Mouse (Mus musculus) brain, embryonic 14.5 days (tissue): ENCODE measurements at regions not wholly inside any gene's neighbourhood (a gene's known extent, or its start where the extent isn't known, plus 50 kb on each side); places are given as distances from the start of the nearest gene placed in this dataset.

Source experiments
- DNase-seq: peaks from one replicate; pipeline ENCODE4 v3.0.0-alpha.2; 2011; ENCODE audit warnings: low read depth
- CTCF ChIP-seq: fragments of 200-500 bp; IDR thresholded peaks from 2 replicates; pipeline ENCODE4 v1.5.1; 2012; ENCODE audit warnings: inconsistent platforms, mild to moderate bottlenecking, moderate library complexity, borderline replicate concordance; ENCODE audit not compliant: insufficient read depth, insufficient read length; ENCODE audit errors: extremely low read depth
- POLR2A ChIP-seq: fragments of 200-500 bp; IDR thresholded peaks from 2 replicates; pipeline ENCODE4 v1.6.1; 2012; ENCODE audit warnings: mild to moderate bottlenecking, inconsistent platforms, borderline replicate concordance; ENCODE audit not compliant: poor library complexity, insufficient read depth, insufficient read length, severe bottlenecking; ENCODE audit errors: extremely low read depth

DNA sequence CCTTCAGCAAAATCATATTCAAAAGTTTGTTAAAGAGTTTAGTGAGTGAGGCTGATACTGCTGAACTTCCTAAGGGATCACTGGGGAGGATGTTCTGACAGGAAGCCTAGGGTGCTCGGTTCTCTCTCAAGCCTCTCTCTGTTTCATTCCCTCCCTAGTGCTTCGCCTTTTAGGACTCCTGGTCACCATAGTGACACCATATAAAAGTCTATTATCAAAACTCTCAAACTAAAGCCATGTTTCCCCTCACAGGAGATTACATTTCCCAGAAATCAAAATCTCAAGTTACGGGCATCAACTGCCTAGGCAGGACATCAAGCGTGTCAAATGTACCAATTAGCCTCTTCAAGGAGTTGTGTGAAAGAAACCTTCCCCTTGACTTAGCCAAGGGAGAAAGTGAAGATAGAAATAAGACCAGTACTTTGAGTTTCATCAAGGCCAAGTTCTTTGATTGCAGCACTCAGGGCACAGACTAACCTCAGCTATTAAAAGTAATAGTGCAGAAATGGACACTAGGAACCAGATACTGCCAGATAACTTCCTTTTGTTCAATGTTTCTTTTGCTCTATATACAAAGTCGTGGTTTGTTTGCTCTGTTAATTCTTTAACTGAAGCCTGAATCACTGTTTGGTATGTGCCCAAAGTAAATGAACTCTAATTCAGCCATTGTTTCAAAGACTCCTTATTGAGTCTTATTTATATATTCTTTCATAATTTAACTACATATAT lies 752.6 kb downstream of the Jrkl start:
- no peak for DNase-seq
- no peak for TF ChIP-seq POLR2A
- TF ChIP-seq CTCF: no peak

DNA sequence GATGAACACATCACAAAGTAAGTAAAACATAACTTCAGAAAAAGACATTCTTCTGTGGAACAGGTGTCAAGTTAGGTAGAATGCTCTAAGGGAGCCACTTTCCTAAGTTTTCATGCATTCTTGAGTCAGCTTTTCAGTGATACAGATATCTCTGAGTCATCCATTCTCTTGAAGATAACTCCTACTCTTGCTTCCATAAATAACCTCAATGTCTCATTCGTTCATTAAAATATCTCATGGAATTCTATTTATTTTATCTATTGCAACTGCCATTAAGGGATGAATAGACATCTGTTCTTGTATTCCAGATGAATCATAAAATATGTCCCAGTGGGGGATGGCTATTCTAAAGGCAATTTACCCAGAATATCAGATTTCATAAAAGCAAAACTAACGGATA lies 787.8 kb downstream of the Jrkl start:
- no peak for DNase-seq
- TF ChIP-seq POLR2A (no peak), CTCF (no peak)

DNA sequence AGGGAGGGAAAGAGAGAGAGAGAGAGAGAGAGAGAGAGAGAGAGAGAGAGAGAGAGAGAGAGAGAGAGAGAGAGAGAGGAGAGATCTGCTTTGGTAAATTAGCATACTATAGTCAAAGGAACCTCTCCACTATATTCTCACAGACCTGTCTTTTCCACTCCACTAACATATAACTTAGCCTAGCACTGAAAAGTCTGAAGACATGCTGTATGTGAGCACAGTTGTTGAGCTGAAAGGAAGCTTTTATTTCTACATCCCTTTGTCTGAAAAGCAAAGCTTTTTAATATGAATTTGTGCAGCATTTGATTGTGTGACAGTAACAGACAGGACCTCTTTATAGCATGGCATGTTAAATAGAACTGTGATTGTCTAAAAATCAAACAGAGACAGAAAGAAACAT lies 788.9 kb downstream of the Jrkl start:
- DNase-seq: no peak
- TF ChIP-seq POLR2A (no peak), CTCF (no peak)

- TF ChIP-seq POLR2A: no peak
- TF ChIP-seq CTCF: no peak
- DNase-seq: peak; percentile 82
Measured at GRCm38 (mm10) chr9:12434171-12434570, 811.5 kb downstream of the Jrkl start.

DNA sequence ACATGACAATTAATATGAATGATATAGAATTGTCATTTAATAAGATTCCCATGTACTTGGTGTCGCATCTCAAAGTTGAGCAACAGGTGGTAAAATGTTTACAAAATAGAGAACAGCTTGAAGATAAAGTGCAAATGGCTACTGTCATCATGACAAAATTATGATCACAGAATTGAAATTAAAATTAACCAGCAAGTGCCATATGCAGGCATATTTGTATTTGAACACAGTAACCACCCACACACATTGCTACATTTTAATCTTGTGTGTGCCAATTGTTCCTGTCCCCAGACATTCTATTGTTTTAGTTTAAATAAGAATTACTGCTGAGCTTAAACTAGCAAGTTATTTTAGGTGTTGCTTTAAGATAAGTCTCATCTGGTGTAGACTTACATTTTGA lies 823.7 kb downstream of the Jrkl start:
- TF ChIP-seq CTCF: no peak
- no peak for TF ChIP-seq POLR2A

GRCm38 (mm10) chr9:12408500-12408899 lies 837.1 kb downstream of the Jrkl start:
- no peak for DNase-seq
- TF ChIP-seq CTCF (no peak), POLR2A (no peak)

More for the DNA sequence above, 823.7 kb downstream of the Jrkl start:
- no peak for DNase-seq

DNA sequence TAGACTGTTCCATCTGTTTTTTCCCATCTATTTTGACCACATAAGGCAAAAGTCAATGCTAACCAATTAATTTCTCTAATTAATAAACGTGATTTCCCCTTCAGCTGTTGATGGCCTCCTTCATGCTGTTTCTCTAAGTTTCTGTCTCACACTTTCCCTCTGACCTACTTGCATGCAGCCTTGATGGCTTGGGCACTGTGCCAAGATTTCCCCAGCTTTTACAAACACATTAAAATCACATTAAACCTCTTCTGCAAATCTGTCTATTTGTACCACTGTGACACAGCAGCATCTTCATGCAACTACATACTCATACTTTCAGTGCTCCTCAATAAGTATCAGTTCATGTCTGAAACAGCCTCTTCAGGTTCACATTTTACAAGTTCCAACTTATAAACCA lies 841.4 kb downstream of the Jrkl start:
- no peak for TF ChIP-seq CTCF
- no peak for TF ChIP-seq POLR2A
- peak; percentile 77 for DNase-seq

- no peak for TF ChIP-seq POLR2A
- no peak for TF ChIP-seq CTCF
- DNase-seq: no peak
Measured at GRCm38 (mm10) chr9:12395648-12396047, 850.0 kb downstream of the Jrkl start.

DNA sequence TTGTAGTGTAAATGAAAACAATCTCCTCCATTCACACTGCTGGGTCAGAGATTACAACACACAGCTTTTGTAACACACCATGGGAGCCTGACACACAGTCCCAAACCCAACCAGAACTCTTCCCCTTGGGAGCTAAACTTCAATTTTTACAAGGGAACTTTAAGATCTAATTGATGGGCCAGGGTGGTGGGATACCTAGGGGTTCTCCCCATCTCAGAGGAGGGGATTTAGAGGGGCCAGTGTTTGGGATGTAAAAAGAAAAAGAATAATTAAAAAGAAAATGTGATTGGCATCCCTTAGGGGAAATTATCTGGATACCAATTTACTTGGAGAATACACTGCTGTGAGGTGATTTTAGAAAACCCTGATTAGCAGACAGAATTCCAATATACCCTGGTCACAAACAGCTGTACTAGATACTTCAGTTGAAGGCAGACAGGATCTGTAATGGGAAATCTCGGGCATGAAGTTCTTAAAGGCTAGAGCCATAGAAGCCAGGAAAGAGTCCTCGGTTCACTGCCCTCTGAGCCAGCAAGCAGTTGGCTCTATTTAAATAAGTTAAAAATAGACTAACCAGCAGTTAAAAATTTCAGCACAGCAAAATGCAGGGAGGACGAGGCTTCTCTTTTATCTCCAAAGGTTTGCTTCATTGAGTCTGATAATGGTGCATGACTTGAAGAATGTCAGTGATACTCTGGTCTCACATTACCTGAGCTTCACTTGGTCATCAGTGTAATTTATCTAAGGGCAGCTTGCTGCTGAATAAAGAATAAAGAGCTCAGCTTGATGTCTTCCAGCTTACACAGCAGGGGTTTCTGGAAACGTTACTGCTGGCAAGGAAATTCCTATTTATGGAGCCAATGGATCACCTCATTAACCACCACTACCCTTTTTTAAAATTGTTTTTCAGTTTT lies 864.6 kb downstream of the Jrkl start:
- peak; percentile 57 for DNase-seq
- TF ChIP-seq CTCF: no peak
- TF ChIP-seq POLR2A: no peak

- TF ChIP-seq POLR2A: no peak
- no peak for TF ChIP-seq CTCF
- DNase-seq: no peak
Measured at GRCm38 (mm10) chr9:12380029-12380428, 865.6 kb downstream of the Jrkl start.

DNA sequence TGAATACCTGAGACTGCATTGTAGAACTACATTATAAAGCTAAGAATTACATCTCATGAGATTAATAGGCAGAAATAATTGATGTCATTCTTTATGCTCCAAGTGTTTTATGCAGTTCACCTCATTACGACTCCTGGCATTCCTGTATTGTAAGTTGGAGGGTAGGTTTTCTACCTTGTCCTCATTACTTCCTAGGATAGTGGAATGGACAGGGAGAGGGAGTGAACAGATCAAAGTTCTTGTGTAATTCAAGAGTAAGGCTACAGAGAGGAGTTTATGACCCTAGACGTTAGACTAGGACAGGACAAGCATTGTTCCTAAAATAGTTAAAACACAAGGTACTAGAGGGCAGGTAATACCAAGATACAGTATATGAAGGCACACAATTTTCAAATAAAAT lies 901.3 kb downstream of the Jrkl start:
- TF ChIP-seq POLR2A: no peak
- no peak for TF ChIP-seq CTCF
- DNase-seq: no peak

GRCm38 (mm10) chr9:12341453-12341852 lies 904.2 kb downstream of the Jrkl start:
- no peak for DNase-seq
- TF ChIP-seq CTCF (no peak), POLR2A (no peak)

DNA sequence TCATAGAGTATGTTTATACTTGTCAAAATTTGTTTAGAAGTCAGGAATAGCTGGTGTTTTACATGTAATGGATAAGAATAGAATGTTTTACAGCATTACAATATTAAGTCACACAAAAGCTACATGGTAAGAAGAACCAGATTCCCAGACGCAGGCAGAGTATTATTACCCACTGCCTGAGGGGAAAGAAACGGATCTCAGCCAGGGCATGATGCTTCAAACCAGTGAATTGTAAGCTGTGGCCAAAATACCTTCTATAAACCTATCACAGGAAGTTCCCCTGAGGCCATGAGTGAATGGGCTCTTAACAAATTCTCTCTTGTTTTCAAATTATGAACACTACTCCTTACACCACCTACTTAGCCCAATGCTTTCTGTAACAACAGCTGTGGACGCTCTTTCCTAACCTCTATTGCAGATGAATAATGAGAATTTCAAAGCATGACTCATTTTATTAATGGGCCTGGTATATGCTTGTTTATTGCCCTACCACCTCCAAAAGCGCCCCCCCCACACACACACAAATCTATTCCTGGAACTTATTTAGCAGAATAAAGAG lies 932.0 kb downstream of the Jrkl start:
- TF ChIP-seq POLR2A: no peak
- TF ChIP-seq CTCF: no peak

More for the DNA sequence above, 932.0 kb downstream of the Jrkl start:
- DNase-seq: no peak
